Mouse (Mus musculus): Measurements from ENCODE around the gene Dynll2. TPM values are rescaled to one million over a fixed set of nuclear protein-coding genes. Genes with fewer than 3 reads are reported as not detected.
"Not testable (repeated sequence)": the region's sequence is repeated elsewhere in the genome, so short reads cannot be mapped to it uniquely, and the experiment has no call there.

The Dynll2 gene
- polyA plus RNA-seq, 1 experiment from 2014 or later: 24.8 TPM

GRCm38 (mm10) chr11:87984571-87984970 is 2.8 kb downstream of the Dynll2 start:
- DNase-seq (ENCODE audit: extremely low spot score, low spot score): no peak
- H3K27ac ChIP-seq: no peak overlapping the region
- H3K4me1 ChIP-seq: peaks cover 53% of the 10 kb centered on the region
- H3K36me3 ChIP-seq (replicated peaks): peaks cover 60% of the 10 kb centered on the region
- 94% methylated on average over 3 of the region's 3 CpGs for WGBS
- H3K27me3 ChIP-seq (ENCODE audit: poor library complexity, severe bottlenecking): no peaks in the 10 kb centered on the region
- no peaks in the 10 kb centered on the region for H3K9me3 ChIP-seq
- no peak overlapping the region for H3K4me3 ChIP-seq

GRCm38 (mm10) chr11:87978905-87979304 is 8.4 kb downstream of the Dynll2 start:
- Histone ChIP-seq H3K4me3 (no peak overlapping the region), H3K27ac (no peak overlapping the region), H3K9me3 (no peaks in the 10 kb centered on the region), H3K27me3 (ENCODE audit: poor library complexity, severe bottlenecking) (no peaks in the 10 kb centered on the region), H3K4me1 (peaks cover 20% of the 10 kb centered on the region), H3K36me3 (replicated peaks) (peaks cover 69% of the 10 kb centered on the region)
- DNase-seq (ENCODE audit: extremely low spot score, low spot score): no peak
- WGBS: 93% methylated on average over 4 of the region's 4 CpGs

- H3K9me3 ChIP-seq; H3K27me3 ChIP-seq (ENCODE audit: poor library complexity, severe bottlenecking); H3K27ac ChIP-seq; H3K4me3 ChIP-seq; DNase-seq (ENCODE audit: extremely low spot score, low spot score): not testable (repeated sequence)
- Histone ChIP-seq H3K4me1 (peaks cover 12% of the 10 kb centered on the region), H3K36me3 (replicated peaks) (peaks cover 50% of the 10 kb centered on the region)
- 85% methylated on average over 8 of the region's 8 CpGs for WGBS
Observed at GRCm38 (mm10) chr11:87977021-87977420, 10.3 kb downstream of the Dynll2 start.

GRCm38 (mm10) chr11:87974477-87975181 is 12.7 kb downstream of the Dynll2 start:
- 0 out of 2 replicates have a peak overlapping the region, but pooled peaks have one; percentile 35 for H3K27ac ChIP-seq
- 25% methylated on average over 11 of the region's 11 CpGs for WGBS
- H3K27me3 ChIP-seq (ENCODE audit: poor library complexity, severe bottlenecking): no peaks in the 10 kb centered on the region
- peaks cover 8% of the 10 kb centered on the region for H3K4me1 ChIP-seq
- 0 out of 2 replicates have a peak overlapping the region, but pooled peaks have one; percentile 5 for H3K4me3 ChIP-seq
- H3K36me3 ChIP-seq (replicated peaks): peaks cover 26% of the 10 kb centered on the region
- peak; percentile 60 for DNase-seq (ENCODE audit: extremely low spot score, low spot score)
- no peaks in the 10 kb centered on the region for H3K9me3 ChIP-seq

- no peak for DNase-seq (ENCODE audit: extremely low spot score, low spot score)
- peaks cover 18% of the 10 kb centered on the region for H3K36me3 ChIP-seq (replicated peaks)
- H3K9me3 ChIP-seq: no peaks in the 10 kb centered on the region
- peaks cover 8% of the 10 kb centered on the region for H3K4me1 ChIP-seq
- no peak overlapping the region for H3K4me3 ChIP-seq
- no peaks in the 10 kb centered on the region for H3K27me3 ChIP-seq (ENCODE audit: poor library complexity, severe bottlenecking)
- H3K27ac ChIP-seq: no peak overlapping the region
- WGBS: 60% methylated on average over 10 of the region's 10 CpGs
Observed at GRCm38 (mm10) chr11:87973559-87974305, 13.6 kb downstream of the Dynll2 start.

- Histone ChIP-seq H3K9me3 (no peaks in the 10 kb centered on the region), H3K36me3 (replicated peaks) (peaks cover 8% of the 10 kb centered on the region), H3K4me1 (peaks cover 15% of the 10 kb centered on the region), H3K27ac (no peak overlapping the region), H3K4me3 (no peak overlapping the region), H3K27me3 (ENCODE audit: poor library complexity, severe bottlenecking) (no peaks in the 10 kb centered on the region)
- 81% methylated on average over 6 of the region's 6 CpGs for WGBS
- no peak for DNase-seq (ENCODE audit: extremely low spot score, low spot score)
Observed at GRCm38 (mm10) chr11:87972829-87973228, 14.5 kb downstream of the Dynll2 start.

- no peak for DNase-seq (ENCODE audit: extremely low spot score, low spot score)
- peaks cover 30% of the 10 kb centered on the region for H3K4me1 ChIP-seq
- H3K27me3 ChIP-seq (ENCODE audit: poor library complexity, severe bottlenecking): peaks cover 10% of the 10 kb centered on the region
- peak overlapping the region; percentile 32 for H3K4me3 ChIP-seq
- H3K27ac ChIP-seq: no peak overlapping the region
- H3K36me3 ChIP-seq (replicated peaks): no peaks in the 10 kb centered on the region
- H3K9me3 ChIP-seq: no peaks in the 10 kb centered on the region
- 26% methylated on average over 13 of the region's 20 CpGs for WGBS
Observed at GRCm38 (mm10) chr11:87968356-87969122, 18.8 kb downstream of the Dynll2 start.

- Histone ChIP-seq H3K4me1 (peaks cover 30% of the 10 kb centered on the region), H3K36me3 (replicated peaks) (no peaks in the 10 kb centered on the region), H3K4me3 (peak overlapping the region; percentile 32), H3K9me3 (no peaks in the 10 kb centered on the region), H3K27me3 (ENCODE audit: poor library complexity, severe bottlenecking) (peaks cover 10% of the 10 kb centered on the region), H3K27ac (no peak overlapping the region)
- 2% methylated on average over 17 of the region's 17 CpGs for WGBS
- peak; percentile 90 for DNase-seq (ENCODE audit: extremely low spot score, low spot score)
Observed at GRCm38 (mm10) chr11:87967692-87968289, 19.5 kb downstream of the Dynll2 start.

GRCm38 (mm10) chr11:87966214-87966613 is 21.1 kb downstream of the Dynll2 start:
- no peak for DNase-seq (ENCODE audit: extremely low spot score, low spot score)
- no peak overlapping the region for H3K4me3 ChIP-seq
- H3K4me1 ChIP-seq: peaks cover 30% of the 10 kb centered on the region
- no peaks in the 10 kb centered on the region for H3K9me3 ChIP-seq
- no peak overlapping the region for H3K27ac ChIP-seq
- no peaks in the 10 kb centered on the region for H3K36me3 ChIP-seq (replicated peaks)
- peaks cover 10% of the 10 kb centered on the region for H3K27me3 ChIP-seq (ENCODE audit: poor library complexity, severe bottlenecking)
- WGBS: 55% methylated on average over 10 of the region's 10 CpGs

GRCm38 (mm10) chr11:87965293-87965692 is 22.0 kb downstream of the Dynll2 start:
- Histone ChIP-seq H3K4me3 (no peak overlapping the region), H3K27me3 (ENCODE audit: poor library complexity, severe bottlenecking) (peaks cover 10% of the 10 kb centered on the region), H3K27ac (no peak overlapping the region), H3K36me3 (replicated peaks) (no peaks in the 10 kb centered on the region), H3K4me1 (peaks cover 30% of the 10 kb centered on the region), H3K9me3 (no peaks in the 10 kb centered on the region)
- 54% methylated on average over 3 of the region's 3 CpGs for WGBS
- no peak for DNase-seq (ENCODE audit: extremely low spot score, low spot score)

GRCm38 (mm10) chr11:87957066-87957465 is 30.3 kb downstream of the Dynll2 start:
- peak; percentile 44 for DNase-seq (ENCODE audit: extremely low spot score, low spot score)
- H3K4me1 ChIP-seq: no peaks in the 10 kb centered on the region
- H3K36me3 ChIP-seq (replicated peaks): no peaks in the 10 kb centered on the region
- H3K27ac ChIP-seq: no peak overlapping the region
- H3K27me3 ChIP-seq (ENCODE audit: poor library complexity, severe bottlenecking): no peaks in the 10 kb centered on the region
- H3K9me3 ChIP-seq: no peaks in the 10 kb centered on the region
- H3K4me3 ChIP-seq: no peak overlapping the region
- WGBS: 42% methylated on average over 7 of the region's 7 CpGs

GRCm38 (mm10) chr11:87955144-87955543 is 32.2 kb downstream of the Dynll2 start:
- no peak overlapping the region for H3K4me3 ChIP-seq
- no peaks in the 10 kb centered on the region for H3K9me3 ChIP-seq
- DNase-seq (ENCODE audit: extremely low spot score, low spot score): no peak
- no peak overlapping the region for H3K27ac ChIP-seq
- 20% methylated on average over 1 of the region's 1 CpGs for WGBS
- no peaks in the 10 kb centered on the region for H3K36me3 ChIP-seq (replicated peaks)
- peaks cover 1% of the 10 kb centered on the region; the same call in 1 of the 2 replicates for H3K4me1 ChIP-seq
- H3K27me3 ChIP-seq (ENCODE audit: poor library complexity, severe bottlenecking): no peaks in the 10 kb centered on the region
